Mouse (Mus musculus): ENCODE measurements around the gene Dusp18.

GRCm38 (mm10) chr11:3857902-3858301 is 37.1 kb upstream of the Dusp18 start:
- TF ChIP-seq CTCF (IDR thresholded peaks at IDR 0.05; ENCODE audit: borderline replicate concordance, control insufficient read depth, extremely low read depth, insufficient read depth, low read length, poor library complexity) (no peak), POLR2A (IDR thresholded peaks at IDR 0.05; ENCODE audit: control insufficient read depth, extremely low read depth, insufficient read depth, low read length, poor library complexity) (no peak)

All from thymus, adult 2 months (tissue).